Comparison of ENCODE assay signal across 8 mouse cellular contexts in genomic region chr4:43043644-43044357, GRCm38 (mm10). TPM values are rescaled to one million over a fixed set of nuclear protein-coding genes. Genes with fewer than 3 reads are reported as not detected.
DNase-seq lines count a peak whose midpoint lies in the region; ATAC-seq and TF ChIP-seq lines count a peak whose summit lies in the region.

No protein-coding gene starts in this region.

- H3K4me1 ChIP-seq in heart, embryonic 11.5 days (ENCODE audit: control insufficient read depth, insufficient read depth, low read length) = peaks cover 21% of the 10 kb centered on the region
- H3K4me1 ChIP-seq in lung, adult 2 months (ENCODE audit: control insufficient read depth, insufficient read depth, low read length) = peaks cover 20% of the 10 kb centered on the region
- peaks cover 50% of the 10 kb centered on the region for H3K4me1 ChIP-seq in neural tube, embryonic 13.5 days (replicated peaks)

- no peak for TF ChIP-seq CTCF in lung, adult 2 months (IDR thresholded peaks at IDR 0.05; ENCODE audit: insufficient read depth, low read length)

- no peak for TF ChIP-seq POLR2A in lung, adult 2 months (IDR thresholded peaks at IDR 0.05; ENCODE audit: borderline replicate concordance, extremely low read depth, low read depth, low read length)

- peak overlapping the region; percentile 6 for H3K9ac ChIP-seq in heart, embryonic 11.5 days (ENCODE audit: low read depth, low read length)
- H3K9ac ChIP-seq in neural tube, embryonic 13.5 days = peak overlapping the region; percentile 75

- no peaks in the 10 kb centered on the region for H3K9me3 ChIP-seq in heart, embryonic 11.5 days (replicated peaks; ENCODE audit: control insufficient read depth, low read length)
- no peaks in the 10 kb centered on the region for H3K9me3 ChIP-seq in neural tube, embryonic 13.5 days

- peak overlapping the region; percentile 50 for H3K27ac ChIP-seq in heart, embryonic 11.5 days (ENCODE audit: low read depth, low read length)
- H3K27ac ChIP-seq in neural tube, embryonic 13.5 days (replicated peaks) = peak overlapping the region; percentile 93

- peak; percentile 46 for DNase-seq in right cerebral cortex, adult 18-20 months
- no peak for DNase-seq in right cerebral cortex, postnatal 36 days (ENCODE audit: low spot score in 2 of 2)
- DNase-seq in kidney, adult 9 months = peak; percentile 66
- DNase-seq in lung, adult 2 months = peak; percentile 50
- peak; percentile 72 for DNase-seq in thymus, postnatal 14 days

- 0 out of 2 replicates have a peak overlapping the region, but pooled peaks have one; percentile 14 for H3K4me3 ChIP-seq in heart, embryonic 11.5 days (ENCODE audit: low read depth, low read length)
- no peak overlapping the region for H3K4me3 ChIP-seq in lung, adult 2 months (replicated peaks; ENCODE audit: extremely low read depth, low read depth, low read length)
- H3K4me3 ChIP-seq in neural tube, embryonic 13.5 days = peak overlapping the region; percentile 55

- no peaks in the 10 kb centered on the region for H3K36me3 ChIP-seq in heart, embryonic 11.5 days (ENCODE audit: control insufficient read depth, insufficient read depth, low read length)
- no peaks in the 10 kb centered on the region for H3K36me3 ChIP-seq in neural tube, embryonic 13.5 days

- H3K4me2 ChIP-seq in heart, embryonic 11.5 days = peak overlapping the region; percentile 75
- peak overlapping the region; percentile 72 for H3K4me2 ChIP-seq in neural tube, embryonic 13.5 days

- H3K27me3 ChIP-seq in heart, embryonic 11.5 days (ENCODE audit: control insufficient read depth, insufficient read depth, low read length) = no peaks in the 10 kb centered on the region
- no peaks in the 10 kb centered on the region for H3K27me3 ChIP-seq in neural tube, embryonic 13.5 days

- 17% methylated on average over 7 of the region's 7 CpGs for WGBS in heart, embryonic 11.5 days (ENCODE audit: insufficient replicate concordance)
- 15% methylated on average over 7 of the region's 7 CpGs for WGBS in lung, adult 2 months
- WGBS in neural tube, embryonic 13.5 days = 11% methylated on average over 7 of the region's 7 CpGs

- peak; percentile 33 for ATAC-seq in common myeloid progenitor, adult 5-6 weeks (replicated peaks; ENCODE audit: low read depth, poor library complexity, severe bottlenecking)
- ATAC-seq in heart, embryonic 11.5 days (replicated peaks; ENCODE audit: insufficient number of reproducible peaks, low FRiP score, low TSS enrichment) = 0 out of 2 replicates have a peak, but pooled peaks have one; percentile 11
- peak; percentile 41 for ATAC-seq in neural tube, embryonic 13.5 days (ENCODE audit: low read depth)

RNA-seq across cellular contexts. Expression of gene Fam214b, which starts 2.2 kb away (rescaled TPM):
- 0.29 and 1.3 TPM in 2 replicates for total RNA-seq in common myeloid progenitor, adult 5-6 weeks (2017)
- polyA plus RNA-seq in heart, embryonic 11.5 days (2014; fragmentation: Nextera tagmentation; extraction: Ambion mirVana) = 10.8 and 11.4 TPM in 2 replicates
- polyA plus RNA-seq in lung, adult 2 months (2012; rRNA removed) = 17.5 and 24.9 TPM in 2 replicates
- 28.4 and 29.9 TPM in 2 replicates for polyA plus RNA-seq in neural tube, embryonic 13.5 days (2015; fragmentation: Nextera tagmentation; extraction: Ambion mirVana)

RNA-seq across cellular contexts. Expression of gene Stoml2, which starts 12.3 kb away (rescaled TPM):
- 94.0 and 136 TPM in 2 replicates for total RNA-seq in common myeloid progenitor, adult 5-6 weeks (2017)
- 251 and 255 TPM in 2 replicates for polyA plus RNA-seq in heart, embryonic 11.5 days (2014; fragmentation: Nextera tagmentation; extraction: Ambion mirVana)
- 44.9 and 56.6 TPM in 2 replicates for polyA plus RNA-seq in lung, adult 2 months (2012; rRNA removed)
- polyA plus RNA-seq in neural tube, embryonic 13.5 days (2015; fragmentation: Nextera tagmentation; extraction: Ambion mirVana) = 224 and 235 TPM in 2 replicates

RNA-seq across cellular contexts. Expression of gene Unc13b, which starts 15.0 kb away (rescaled TPM):
- total RNA-seq in common myeloid progenitor, adult 5-6 weeks (2017) = 0.82 and 0.87 TPM in 2 replicates
- 9.3 TPM in 2 replicates for polyA plus RNA-seq in heart, embryonic 11.5 days (2014; fragmentation: Nextera tagmentation; extraction: Ambion mirVana)
- polyA plus RNA-seq in lung, adult 2 months (2012; rRNA removed) = 16.3 and 20.0 TPM in 2 replicates
- polyA plus RNA-seq in neural tube, embryonic 13.5 days (2015; fragmentation: Nextera tagmentation; extraction: Ambion mirVana) = 15.1 and 16.5 TPM in 2 replicates

RNA-seq across cellular contexts. Expression of gene Pigo, which starts 18.2 kb away (rescaled TPM):
- total RNA-seq in common myeloid progenitor, adult 5-6 weeks (2017) = 7.9 and 12.2 TPM in 2 replicates
- polyA plus RNA-seq in heart, embryonic 11.5 days (2014; fragmentation: Nextera tagmentation; extraction: Ambion mirVana) = 13.2 and 13.6 TPM in 2 replicates
- polyA plus RNA-seq in lung, adult 2 months (2012; rRNA removed) = 15.9 and 23.3 TPM in 2 replicates
- polyA plus RNA-seq in neural tube, embryonic 13.5 days (2015; fragmentation: Nextera tagmentation; extraction: Ambion mirVana) = 22.4 and 23.3 TPM in 2 replicates

RNA-seq across cellular contexts. Expression of gene Fancg, which starts 33.5 kb away (rescaled TPM):
- total RNA-seq in common myeloid progenitor, adult 5-6 weeks (2017) = 15.4 and 20.2 TPM in 2 replicates
- 11.0 and 11.5 TPM in 2 replicates for polyA plus RNA-seq in heart, embryonic 11.5 days (2014; fragmentation: Nextera tagmentation; extraction: Ambion mirVana)
- 9.1 and 12.8 TPM in 2 replicates for polyA plus RNA-seq in lung, adult 2 months (2012; rRNA removed)
- 19.9 and 20.4 TPM in 2 replicates for polyA plus RNA-seq in neural tube, embryonic 13.5 days (2015; fragmentation: Nextera tagmentation; extraction: Ambion mirVana)

Comparison
In these comparisons a context has a peak if more than half of its experiments do, and no peak if none do; other contexts are left out.
1. DNase-seq: peak in right cerebral cortex, adult 18-20 months (single experiment), kidney, adult 9 months (single experiment), lung, adult 2 months (single experiment) and thymus, postnatal 14 days (single experiment); none in right cerebral cortex, postnatal 36 days (0 of 2).
2. Peak in every context shown above with its lines, with median percentiles within 50 percentile points of each other: ATAC-seq.